Mouse (Mus musculus): Measurements from ENCODE around the gene Fgf14. TPM values are rescaled to one million over a fixed set of nuclear protein-coding genes. Genes with fewer than 3 reads are reported as not detected.
"Not testable (repeated sequence)": the region's sequence is repeated elsewhere in the genome, so short reads cannot be mapped to it uniquely, and the experiment has no call there.

Gene Fgf14
- polyA plus RNA-seq, 1 experiment from 2014 or later = 0.34 TPM

- Histone ChIP-seq H3K9me3 (no peaks in the 10 kb centered on the region), H3K4me2 (no peak overlapping the region), H3K27me3 (no peaks in the 10 kb centered on the region), H3K36me3 (no peaks in the 10 kb centered on the region), H3K9ac (replicated peaks) (no peak overlapping the region), H3K4me1 (replicated peaks) (no peaks in the 10 kb centered on the region), H3K4me3 (replicated peaks) (no peak overlapping the region), H3K27ac (no peak overlapping the region)
- ATAC-seq (ENCODE audit: insufficient number of reproducible peaks, insufficient read depth, low FRiP score, low TSS enrichment, low read depth) = no peak
- 81% methylated on average over 1 of the region's 1 CpGs for WGBS
Observed at GRCm38 (mm10) chr14:124605031-124605743, 71.7 kb downstream of the Fgf14 start.

- 79% methylated on average over 1 of the region's 1 CpGs for WGBS
Observed at GRCm38 (mm10) chr14:124576571-124576970, 100.4 kb downstream of the Fgf14 start.

GRCm38 (mm10) chr14:124575130-124575885, 101.6 kb downstream of the Fgf14 start:
- ATAC-seq (ENCODE audit: insufficient number of reproducible peaks, insufficient read depth, low FRiP score, low TSS enrichment, low read depth) = no peak
- WGBS = 70% methylated on average over 1 of the region's 1 CpGs
- Histone ChIP-seq H3K4me1 (replicated peaks) (no peaks in the 10 kb centered on the region), H3K27ac (no peak overlapping the region), H3K9ac (replicated peaks) (no peak overlapping the region), H3K36me3 (no peaks in the 10 kb centered on the region), H3K4me2 (no peak overlapping the region), H3K27me3 (no peaks in the 10 kb centered on the region), H3K9me3 (no peaks in the 10 kb centered on the region), H3K4me3 (replicated peaks) (no peak overlapping the region)

More at GRCm38 (mm10) chr14:124576571-124576970, 100.4 kb downstream of the Fgf14 start:
- no peak overlapping the region for H3K4me3 ChIP-seq (replicated peaks)
- H3K4me2 ChIP-seq = no peak overlapping the region
- H3K9ac ChIP-seq (replicated peaks) = no peak overlapping the region
- ATAC-seq (ENCODE audit: insufficient number of reproducible peaks, insufficient read depth, low FRiP score, low TSS enrichment, low read depth) = no peak
- H3K9me3 ChIP-seq = no peaks in the 10 kb centered on the region
- no peaks in the 10 kb centered on the region for H3K27me3 ChIP-seq
- no peak overlapping the region for H3K27ac ChIP-seq
- H3K36me3 ChIP-seq = no peaks in the 10 kb centered on the region
- H3K4me1 ChIP-seq (replicated peaks) = no peaks in the 10 kb centered on the region

GRCm38 (mm10) chr14:124566445-124566844, 110.5 kb downstream of the Fgf14 start:
- no peaks in the 10 kb centered on the region for H3K4me1 ChIP-seq (replicated peaks)
- no peak overlapping the region for H3K4me2 ChIP-seq
- H3K27ac ChIP-seq = no peak overlapping the region
- no peaks in the 10 kb centered on the region for H3K9me3 ChIP-seq
- H3K4me3 ChIP-seq (replicated peaks) = no peak overlapping the region
- 97% methylated on average over 1 of the region's 1 CpGs for WGBS
- no peak overlapping the region for H3K9ac ChIP-seq (replicated peaks)
- H3K27me3 ChIP-seq = no peaks in the 10 kb centered on the region
- no peak for ATAC-seq (ENCODE audit: insufficient number of reproducible peaks, insufficient read depth, low FRiP score, low TSS enrichment, low read depth)
- no peaks in the 10 kb centered on the region for H3K36me3 ChIP-seq

- Histone ChIP-seq H3K4me3 (replicated peaks) (no peak overlapping the region), H3K4me1 (replicated peaks) (no peaks in the 10 kb centered on the region), H3K9me3 (no peaks in the 10 kb centered on the region), H3K4me2 (no peak overlapping the region), H3K27me3 (no peaks in the 10 kb centered on the region), H3K9ac (replicated peaks) (no peak overlapping the region), H3K36me3 (no peaks in the 10 kb centered on the region), H3K27ac (no peak overlapping the region)
- ATAC-seq (ENCODE audit: insufficient number of reproducible peaks, insufficient read depth, low FRiP score, low TSS enrichment, low read depth) = no peak
- WGBS = 79% methylated on average over 4 of the region's 4 CpGs
Observed at GRCm38 (mm10) chr14:124561544-124561943, 115.4 kb downstream of the Fgf14 start.

- H3K27me3 ChIP-seq = no peaks in the 10 kb centered on the region
- WGBS = 35% methylated on average over 3 of the region's 3 CpGs
- no peak overlapping the region for H3K4me2 ChIP-seq
- H3K4me1 ChIP-seq (replicated peaks) = no peaks in the 10 kb centered on the region
- H3K27ac ChIP-seq = no peak overlapping the region
- no peaks in the 10 kb centered on the region for H3K36me3 ChIP-seq
- H3K9me3 ChIP-seq = no peaks in the 10 kb centered on the region
- H3K9ac ChIP-seq (replicated peaks) = no peak overlapping the region
- H3K4me3 ChIP-seq (replicated peaks) = no peak overlapping the region
- no peak for ATAC-seq (ENCODE audit: insufficient number of reproducible peaks, insufficient read depth, low FRiP score, low TSS enrichment, low read depth)
Observed at GRCm38 (mm10) chr14:124536106-124536505, 140.8 kb downstream of the Fgf14 start.

- H3K9me3 ChIP-seq; ATAC-seq (ENCODE audit: insufficient number of reproducible peaks, insufficient read depth, low FRiP score, low TSS enrichment, low read depth); H3K4me2 ChIP-seq; H3K4me1 ChIP-seq (replicated peaks); H3K9ac ChIP-seq (replicated peaks); H3K4me3 ChIP-seq (replicated peaks); H3K27ac ChIP-seq; H3K36me3 ChIP-seq; H3K27me3 ChIP-seq: not testable (repeated sequence)
- WGBS = 79% methylated on average over 2 of the region's 2 CpGs
Observed at GRCm38 (mm10) chr14:124535376-124535775, 141.6 kb downstream of the Fgf14 start.

- Histone ChIP-seq H3K4me2 (no peak overlapping the region), H3K9ac (replicated peaks) (no peak overlapping the region), H3K27ac (no peak overlapping the region), H3K36me3 (no peaks in the 10 kb centered on the region), H3K4me3 (replicated peaks) (no peak overlapping the region), H3K4me1 (replicated peaks) (no peaks in the 10 kb centered on the region), H3K27me3 (no peaks in the 10 kb centered on the region), H3K9me3 (no peaks in the 10 kb centered on the region)
- no peak for ATAC-seq (ENCODE audit: insufficient number of reproducible peaks, insufficient read depth, low FRiP score, low TSS enrichment, low read depth)
- WGBS = 90% methylated on average over 1 of the region's 1 CpGs
Observed at GRCm38 (mm10) chr14:124532051-124532450, 144.9 kb downstream of the Fgf14 start.

- no peak overlapping the region for H3K9ac ChIP-seq (replicated peaks)
- H3K9me3 ChIP-seq = no peaks in the 10 kb centered on the region
- H3K4me2 ChIP-seq = no peak overlapping the region
- no peaks in the 10 kb centered on the region for H3K36me3 ChIP-seq
- no peak for ATAC-seq (ENCODE audit: insufficient number of reproducible peaks, insufficient read depth, low FRiP score, low TSS enrichment, low read depth)
- no peaks in the 10 kb centered on the region for H3K4me1 ChIP-seq (replicated peaks)
- H3K27me3 ChIP-seq = no peaks in the 10 kb centered on the region
- 48% methylated on average over 1 of the region's 1 CpGs for WGBS
- no peak overlapping the region for H3K27ac ChIP-seq
- no peak overlapping the region for H3K4me3 ChIP-seq (replicated peaks)
Observed at GRCm38 (mm10) chr14:124512009-124512408, 164.9 kb downstream of the Fgf14 start.

GRCm38 (mm10) chr14:124488971-124489370, 188.0 kb downstream of the Fgf14 start:
- Histone ChIP-seq H3K9me3 (no peaks in the 10 kb centered on the region), H3K27me3 (no peaks in the 10 kb centered on the region), H3K4me3 (replicated peaks) (no peak overlapping the region), H3K4me1 (replicated peaks) (no peaks in the 10 kb centered on the region), H3K27ac (no peak overlapping the region), H3K4me2 (no peak overlapping the region), H3K36me3 (no peaks in the 10 kb centered on the region), H3K9ac (replicated peaks) (no peak overlapping the region)
- ATAC-seq (ENCODE audit: insufficient number of reproducible peaks, insufficient read depth, low FRiP score, low TSS enrichment, low read depth) = no peak
- 93% methylated on average over 1 of the region's 1 CpGs for WGBS

- Histone ChIP-seq H3K27ac (no peak overlapping the region), H3K9ac (replicated peaks) (no peak overlapping the region), H3K4me3 (replicated peaks) (no peak overlapping the region), H3K4me2 (no peak overlapping the region), H3K4me1 (replicated peaks) (no peaks in the 10 kb centered on the region), H3K9me3 (no peaks in the 10 kb centered on the region), H3K27me3 (no peaks in the 10 kb centered on the region), H3K36me3 (no peaks in the 10 kb centered on the region)
- 76% methylated on average over 1 of the region's 1 CpGs for WGBS
- ATAC-seq (ENCODE audit: insufficient number of reproducible peaks, insufficient read depth, low FRiP score, low TSS enrichment, low read depth) = no peak
Observed at GRCm38 (mm10) chr14:124485261-124485660, 191.7 kb downstream of the Fgf14 start.
